Mouse (Mus musculus) liver, adult 2 months (tissue): ENCODE results near the gene Fgl2. TPM values are rescaled to one million over a fixed set of nuclear protein-coding genes. Genes with fewer than 3 reads are reported as not detected.

Source experiments
- DNase-seq: peaks from one replicate; pipeline ENCODE4 v3.0.0-alpha.2; 2011; ENCODE audit warnings: low read depth, low spot score; ENCODE audit errors: extremely low read depth
- H3K27ac ChIP-seq: fragments of 200-500 bp; replicated peaks from 2 replicates; pipeline ENCODE4 v1.5.1; 2012; ENCODE audit warnings: low read depth, mild to moderate bottlenecking, control low read depth, inconsistent platforms, low read length; ENCODE audit not compliant: insufficient read depth
- H3K27me3 ChIP-seq: fragments of 200-500 bp; 2 replicates; pipeline ENCODE4 v1.6.1; 2012; ENCODE audit warnings: mild to moderate bottlenecking, moderate library complexity, low read length, inconsistent platforms; ENCODE audit not compliant: control insufficient read depth, insufficient read depth
- H3K36me3 ChIP-seq: fragments of 200-500 bp; 2 replicates; pipeline ENCODE4 v1.6.1; 2012; ENCODE audit warnings: low read length, inconsistent platforms; ENCODE audit not compliant: control insufficient read depth, insufficient read depth
- H3K4me1 ChIP-seq: fragments of 200-500 bp; 2 replicates; pipeline ENCODE4 v1.6.1; 2011; ENCODE audit warnings: low read length; ENCODE audit not compliant: control insufficient read depth, insufficient read depth
- H3K4me3 ChIP-seq: fragments of 200-500 bp; 2 replicates; pipeline ENCODE4 v1.5.1; 2011; ENCODE audit warnings: low read depth, mild to moderate bottlenecking, control low read depth, low read length, moderate library complexity; ENCODE audit not compliant: insufficient read depth
- H3K79me2 ChIP-seq: fragments of 200-500 bp; 2 replicates; pipeline ENCODE4 v1.6.1; 2012; ENCODE audit warnings: inconsistent platforms, mild to moderate bottlenecking, low read length, moderate library complexity; ENCODE audit not compliant: control insufficient read depth, insufficient read depth
- H3K9ac ChIP-seq: fragments of 200-500 bp; 2 replicates; pipeline ENCODE4 v1.6.1; 2012; ENCODE audit warnings: low read depth, mild to moderate bottlenecking, control low read depth, inconsistent platforms, low read length
- CTCF ChIP-seq: fragments of 200-500 bp; IDR thresholded peaks from 2 replicates; pipeline ENCODE4 v1.5.1; 2011; ENCODE audit warnings: low read depth, low read length, control low read depth
- POLR2A ChIP-seq: fragments of 200-500 bp; IDR thresholded peaks from 2 replicates; pipeline ENCODE4 v1.6.1; 2011; ENCODE audit warnings: low read length, control low read depth; ENCODE audit not compliant: insufficient read depth; ENCODE audit errors: extremely low read depth
- WGBS: fragments of 180-500 bp; shearing (Covaris S2); methylation state at CpG from one replicate; pipeline ENCODE4 v1.1.7; 2018; 5-methylcytosine and 5-hydroxymethylcytosine counted together
- polyA plus RNA-seq: library from polyadenylated mRNA; depleted of rRNA; stranded (reverse); fragments of >200 nt; gene quantifications from 2 replicates; pipeline ENCODE4 v1.2.3, GENCODE M21; 2012
- total RNA-seq: library from RNA; depleted of rRNA; stranded (reverse); fragments of >200 nt; gene quantifications from 2 replicates; pipeline ENCODE4 v1.2.3, GENCODE M21; 2014

Fgl2 gene
- total and polyA plus RNA-seq, 2 experiments, result 1.3 to 4.8 TPM

- no peak overlapping the region for H3K9ac ChIP-seq
- H3K4me1 ChIP-seq, result peaks cover 11% of the 10 kb centered on the region
- TF ChIP-seq CTCF, result no peak
- TF ChIP-seq POLR2A, result no peak
- H3K4me3 ChIP-seq, result no peak overlapping the region
- WGBS, result 72% methylated on average over 4 of the region's 4 CpGs
- no peaks in the 10 kb centered on the region for H3K79me2 ChIP-seq
- no peaks in the 10 kb centered on the region for H3K27me3 ChIP-seq
- peak; percentile 25 for DNase-seq
- H3K36me3 ChIP-seq, result no peaks in the 10 kb centered on the region
- H3K27ac ChIP-seq, result no peak overlapping the region
These were observed 14.0 kb downstream of the Fgl2 start for GRCm38 (mm10) chr5:21386432-21386831.

GRCm38 (mm10) chr5:21387340-21387739, 14.9 kb downstream of the Fgl2 start:
- no peak for TF ChIP-seq POLR2A
- no peak for TF ChIP-seq CTCF

GRCm38 (mm10) chr5:21388855-21389254, 16.4 kb downstream of the Fgl2 start:
- no peak overlapping the region for H3K27ac ChIP-seq
- no peak overlapping the region for H3K9ac ChIP-seq
- no peak for DNase-seq
- no peaks in the 10 kb centered on the region for H3K79me2 ChIP-seq
- peaks cover 12% of the 10 kb centered on the region for H3K4me1 ChIP-seq
- WGBS, result 86% methylated on average over 4 of the region's 4 CpGs
- H3K27me3 ChIP-seq, result no peaks in the 10 kb centered on the region
- H3K4me3 ChIP-seq, result no peak overlapping the region
- TF ChIP-seq POLR2A (no peak), CTCF (no peak)
- no peaks in the 10 kb centered on the region for H3K36me3 ChIP-seq

More at GRCm38 (mm10) chr5:21387340-21387739, 14.9 kb downstream of the Fgl2 start:
- no peak overlapping the region for H3K4me3 ChIP-seq
- no peaks in the 10 kb centered on the region for H3K27me3 ChIP-seq
- no peaks in the 10 kb centered on the region for H3K36me3 ChIP-seq
- H3K9ac ChIP-seq, result no peak overlapping the region
- peaks cover 12% of the 10 kb centered on the region for H3K4me1 ChIP-seq
- no peaks in the 10 kb centered on the region for H3K79me2 ChIP-seq
- no peak for DNase-seq
- H3K27ac ChIP-seq, result no peak overlapping the region

- Histone ChIP-seq H3K36me3 (no peaks in the 10 kb centered on the region), H3K4me1 (peaks cover 4% of the 10 kb centered on the region; the same call in 1 of the 2 replicates), H3K27me3 (no peaks in the 10 kb centered on the region), H3K4me3 (no peak overlapping the region), H3K27ac (no peak overlapping the region; the same call in 1 of the 2 replicates), H3K79me2 (no peaks in the 10 kb centered on the region), H3K9ac (no peak overlapping the region)
- peak; percentile 89 for DNase-seq
- 10% methylated on average over 12 of the region's 13 CpGs for WGBS
- TF ChIP-seq POLR2A (no peak), CTCF (no peak)
These were observed 19.4 kb downstream of the Fgl2 start for GRCm38 (mm10) chr5:21391616-21392384.

- Histone ChIP-seq H3K4me1 (peaks cover 4% of the 10 kb centered on the region; the same call in 1 of the 2 replicates), H3K9ac (no peak overlapping the region), H3K4me3 (no peak overlapping the region), H3K79me2 (no peaks in the 10 kb centered on the region), H3K27me3 (no peaks in the 10 kb centered on the region), H3K36me3 (no peaks in the 10 kb centered on the region), H3K27ac (no peak overlapping the region)
- WGBS, result 88% methylated on average over 2 of the region's 2 CpGs
- TF ChIP-seq POLR2A (no peak), CTCF (no peak)
- no peak for DNase-seq
These were observed 22.1 kb downstream of the Fgl2 start for GRCm38 (mm10) chr5:21394562-21394961.
